Mouse (Mus musculus): ENCODE measurements around the gene 1700028P14Rik. TPM values are rescaled to one million over a fixed set of nuclear protein-coding genes. Genes with fewer than 3 reads are reported as not detected.

Gene 1700028P14Rik
- polyA plus RNA-seq, 2 experiments: not detected

DNA sequence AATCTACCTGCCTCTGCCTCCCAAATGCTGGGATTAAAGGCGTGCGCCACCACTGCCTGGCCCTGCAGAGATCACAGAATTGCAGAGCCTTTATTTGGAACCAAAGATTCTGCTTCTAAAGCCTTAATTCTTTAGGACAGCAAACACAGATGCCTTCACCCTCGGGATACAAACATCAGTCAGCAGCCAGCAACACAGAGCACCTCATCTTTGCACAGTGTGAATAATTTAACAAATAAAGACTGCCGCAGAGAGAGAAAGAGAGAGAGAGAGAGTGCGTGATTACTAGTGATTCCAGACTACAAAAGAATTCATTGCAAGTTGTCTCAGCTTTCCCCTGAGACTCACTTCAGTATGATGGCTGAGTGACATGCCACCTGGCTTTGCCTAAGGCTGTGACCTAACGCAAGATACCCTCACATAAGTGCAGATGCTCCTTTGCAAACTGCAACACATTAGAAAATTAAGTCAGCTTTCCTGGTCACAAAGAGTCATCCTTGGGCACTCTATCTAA is 15.6 kb upstream of the 1700028P14Rik start:
- Histone ChIP-seq H3K9me3 (ENCODE audit: control insufficient read depth, low read length) (no peaks in the 10 kb centered on the region), H3K4me2 (replicated peaks; ENCODE audit: low read depth, low read length, severe bottlenecking) (no peak overlapping the region), H3K4me1 (ENCODE audit: control insufficient read depth, insufficient read depth, low read length) (no peaks in the 10 kb centered on the region), H3K9ac (ENCODE audit: low read depth, low read length, severe bottlenecking) (no peak overlapping the region), H3K27me3 (ENCODE audit: control insufficient read depth, insufficient read depth, low read length) (no peaks in the 10 kb centered on the region), H3K4me3 (replicated peaks; ENCODE audit: low read length) (no peak overlapping the region), H3K36me3 (ENCODE audit: control insufficient read depth, insufficient read depth, low read length) (no peaks in the 10 kb centered on the region), H3K27ac (replicated peaks; ENCODE audit: low read depth, low read length) (no peak overlapping the region)
- TF ChIP-seq POLR2A (IDR thresholded peaks at IDR 0.05; ENCODE audit: borderline replicate concordance, extremely low read depth, insufficient read depth, insufficient read length): no peak
- ATAC-seq (ENCODE audit: low FRiP score, low read depth): no peak
- no peak for DNase-seq (ENCODE audit: low spot score)
- WGBS: 65% methylated on average over 6 of the region's 6 CpGs

DNA sequence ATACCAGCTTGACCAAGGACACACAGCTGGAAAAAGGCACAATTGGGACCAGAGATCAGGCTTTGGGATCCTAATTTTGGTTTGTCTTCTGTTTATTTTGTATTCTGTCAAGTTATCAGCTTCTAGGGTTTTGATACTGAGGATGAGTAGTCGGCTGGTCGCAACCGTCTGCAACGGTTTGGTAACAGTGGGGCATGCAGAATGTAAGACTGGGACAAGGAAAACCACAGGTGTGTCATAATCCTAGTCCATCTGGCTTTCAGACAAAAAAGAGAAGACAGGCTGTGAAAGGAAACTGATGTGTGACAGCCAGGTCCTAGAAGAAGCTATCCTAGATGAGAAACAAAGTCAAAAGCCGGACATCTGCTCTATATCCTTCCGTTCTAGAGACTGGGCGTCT is 11.5 kb upstream of the 1700028P14Rik start:
- no peaks in the 10 kb centered on the region for H3K9me3 ChIP-seq (ENCODE audit: control insufficient read depth, low read length)
- H3K4me1 ChIP-seq (ENCODE audit: control insufficient read depth, insufficient read depth, low read length): no peaks in the 10 kb centered on the region
- H3K4me3 ChIP-seq (replicated peaks; ENCODE audit: low read length): no peak overlapping the region
- no peak for TF ChIP-seq POLR2A (IDR thresholded peaks at IDR 0.05; ENCODE audit: borderline replicate concordance, extremely low read depth, insufficient read depth, insufficient read length)
- no peak for DNase-seq (ENCODE audit: low spot score)
- no peak overlapping the region for H3K27ac ChIP-seq (replicated peaks; ENCODE audit: low read depth, low read length)
- no peak overlapping the region for H3K9ac ChIP-seq (ENCODE audit: low read depth, low read length, severe bottlenecking)
- H3K27me3 ChIP-seq (ENCODE audit: control insufficient read depth, insufficient read depth, low read length): no peaks in the 10 kb centered on the region
- 90% methylated on average over 7 of the region's 7 CpGs for WGBS
- H3K36me3 ChIP-seq (ENCODE audit: control insufficient read depth, insufficient read depth, low read length): no peaks in the 10 kb centered on the region
- H3K4me2 ChIP-seq (replicated peaks; ENCODE audit: low read depth, low read length, severe bottlenecking): no peak overlapping the region
- no peak for ATAC-seq (ENCODE audit: low FRiP score, low read depth)

DNA sequence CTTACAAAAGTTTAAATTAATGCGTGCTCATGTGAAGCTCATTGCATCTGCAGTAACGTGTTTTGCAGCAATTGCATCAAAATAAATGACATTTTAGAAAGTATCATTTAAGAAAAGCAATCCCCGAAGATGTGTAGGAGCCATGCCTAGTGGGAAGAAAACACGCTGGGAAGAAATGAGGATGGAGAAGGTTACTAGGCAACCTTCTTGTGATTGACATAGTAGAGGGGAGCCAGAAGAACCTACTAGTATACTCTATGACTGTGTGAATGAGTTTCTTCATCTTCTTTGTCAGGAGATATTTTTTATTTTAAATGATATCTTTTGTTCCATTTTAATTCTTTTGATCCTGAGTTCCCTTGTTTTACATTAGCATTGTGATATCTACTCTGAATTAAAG is 5.7 kb upstream of the 1700028P14Rik start:
- no peak for TF ChIP-seq POLR2A (IDR thresholded peaks at IDR 0.05; ENCODE audit: borderline replicate concordance, extremely low read depth, insufficient read depth, insufficient read length)
- DNase-seq (ENCODE audit: low spot score): no peak
- Histone ChIP-seq H3K27ac (replicated peaks; ENCODE audit: low read depth, low read length) (no peak overlapping the region), H3K36me3 (ENCODE audit: control insufficient read depth, insufficient read depth, low read length) (no peaks in the 10 kb centered on the region), H3K4me3 (replicated peaks; ENCODE audit: low read length) (no peak overlapping the region), H3K9ac (ENCODE audit: low read depth, low read length, severe bottlenecking) (no peak overlapping the region), H3K4me1 (ENCODE audit: control insufficient read depth, insufficient read depth, low read length) (no peaks in the 10 kb centered on the region), H3K27me3 (ENCODE audit: control insufficient read depth, insufficient read depth, low read length) (no peaks in the 10 kb centered on the region), H3K9me3 (ENCODE audit: control insufficient read depth, low read length) (no peaks in the 10 kb centered on the region), H3K4me2 (replicated peaks; ENCODE audit: low read depth, low read length, severe bottlenecking) (no peak overlapping the region)
- WGBS: 85% methylated on average over 4 of the region's 4 CpGs
- no peak for ATAC-seq (ENCODE audit: low FRiP score, low read depth)

DNA sequence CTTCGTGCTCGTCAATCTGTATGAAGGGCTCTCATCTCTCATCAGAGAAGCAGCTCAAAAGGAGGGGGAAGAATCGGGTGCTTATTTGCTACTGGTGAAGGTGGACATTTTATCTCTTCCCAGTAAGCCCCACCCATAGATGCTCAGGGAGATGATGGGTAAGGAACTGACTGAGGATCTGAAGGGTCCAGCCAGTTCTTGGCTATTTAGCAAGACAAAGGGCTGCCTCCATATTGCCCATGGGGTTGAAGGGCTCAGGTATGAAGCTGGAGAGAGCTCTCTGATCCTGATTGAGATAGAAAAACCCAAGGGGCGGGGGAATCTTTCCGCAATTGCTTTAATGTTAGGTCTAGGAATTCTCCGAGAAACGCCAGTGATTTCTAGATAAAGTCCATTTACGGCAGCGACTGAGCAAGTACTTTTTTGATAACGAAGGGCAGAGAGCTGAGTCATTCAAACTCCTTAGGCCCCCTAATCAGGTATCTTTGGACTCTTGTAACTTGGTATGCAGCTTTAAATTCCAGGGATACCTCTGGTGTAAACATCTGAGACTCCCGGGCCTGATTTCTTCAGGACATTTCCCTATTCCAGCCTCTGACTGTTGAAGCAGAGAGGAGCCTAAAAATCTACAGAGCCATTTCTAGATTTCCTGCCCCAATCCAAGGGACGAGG is 4.8 kb upstream of the 1700028P14Rik start:
- WGBS: 57% methylated on average over 12 of the region's 12 CpGs
- H3K9ac ChIP-seq (ENCODE audit: low read depth, low read length, severe bottlenecking): no peak overlapping the region
- no peak for TF ChIP-seq POLR2A (IDR thresholded peaks at IDR 0.05; ENCODE audit: borderline replicate concordance, extremely low read depth, insufficient read depth, insufficient read length)
- H3K4me3 ChIP-seq (replicated peaks; ENCODE audit: low read length): no peak overlapping the region
- ATAC-seq (ENCODE audit: low FRiP score, low read depth): no peak
- no peaks in the 10 kb centered on the region for H3K27me3 ChIP-seq (ENCODE audit: control insufficient read depth, insufficient read depth, low read length)
- H3K4me1 ChIP-seq (ENCODE audit: control insufficient read depth, insufficient read depth, low read length): no peaks in the 10 kb centered on the region
- no peaks in the 10 kb centered on the region for H3K36me3 ChIP-seq (ENCODE audit: control insufficient read depth, insufficient read depth, low read length)
- H3K27ac ChIP-seq (replicated peaks; ENCODE audit: low read depth, low read length): no peak overlapping the region
- DNase-seq (ENCODE audit: low spot score): no peak
- H3K4me2 ChIP-seq (replicated peaks; ENCODE audit: low read depth, low read length, severe bottlenecking): no peak overlapping the region
- no peaks in the 10 kb centered on the region for H3K9me3 ChIP-seq (ENCODE audit: control insufficient read depth, low read length)

DNA sequence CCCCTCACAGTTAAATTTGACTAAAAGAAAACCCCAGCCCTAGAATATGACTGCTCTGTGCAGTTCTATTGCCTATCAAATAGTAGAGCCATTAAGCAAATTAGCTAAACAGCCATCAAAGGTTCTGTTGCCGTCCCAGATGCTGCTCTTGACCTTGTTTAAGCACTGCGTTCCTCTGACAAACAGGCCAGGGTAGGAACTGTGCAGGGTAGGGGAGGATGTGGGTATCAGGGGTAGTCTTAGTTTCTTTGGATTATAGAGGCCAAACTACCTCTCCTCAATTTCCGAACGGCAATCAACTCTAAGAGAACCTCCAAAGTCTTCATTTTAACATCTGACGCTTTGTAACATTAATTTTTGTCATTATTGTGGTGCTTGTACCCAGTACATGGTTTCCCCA is 542 bp upstream of the 1700028P14Rik start:
- WGBS: 90% methylated on average over 5 of the region's 5 CpGs
- Histone ChIP-seq H3K9ac (ENCODE audit: low read depth, low read length, severe bottlenecking) (no peak overlapping the region), H3K4me3 (replicated peaks; ENCODE audit: low read length) (no peak overlapping the region), H3K27ac (replicated peaks; ENCODE audit: low read depth, low read length) (no peak overlapping the region), H3K4me2 (replicated peaks; ENCODE audit: low read depth, low read length, severe bottlenecking) (no peak overlapping the region), H3K4me1 (ENCODE audit: control insufficient read depth, insufficient read depth, low read length) (no peaks in the 10 kb centered on the region), H3K9me3 (ENCODE audit: control insufficient read depth, low read length) (no peaks in the 10 kb centered on the region), H3K27me3 (ENCODE audit: control insufficient read depth, insufficient read depth, low read length) (no peaks in the 10 kb centered on the region), H3K36me3 (ENCODE audit: control insufficient read depth, insufficient read depth, low read length) (no peaks in the 10 kb centered on the region)
- no peak for DNase-seq (ENCODE audit: low spot score)
- no peak for ATAC-seq (ENCODE audit: low FRiP score, low read depth)
- TF ChIP-seq POLR2A (IDR thresholded peaks at IDR 0.05; ENCODE audit: borderline replicate concordance, extremely low read depth, insufficient read depth, insufficient read length): no peak
